Mouse (Mus musculus): ENCODE results near the gene Sytl1.

Sytl1 gene

GRCm38 (mm10) chr4:133250609-133251008 is 12.3 kb downstream of the Sytl1 start:
- peak; percentile 39 for DNase-seq (ENCODE audit: extremely low spot score, low read depth, low spot score)

DNA sequence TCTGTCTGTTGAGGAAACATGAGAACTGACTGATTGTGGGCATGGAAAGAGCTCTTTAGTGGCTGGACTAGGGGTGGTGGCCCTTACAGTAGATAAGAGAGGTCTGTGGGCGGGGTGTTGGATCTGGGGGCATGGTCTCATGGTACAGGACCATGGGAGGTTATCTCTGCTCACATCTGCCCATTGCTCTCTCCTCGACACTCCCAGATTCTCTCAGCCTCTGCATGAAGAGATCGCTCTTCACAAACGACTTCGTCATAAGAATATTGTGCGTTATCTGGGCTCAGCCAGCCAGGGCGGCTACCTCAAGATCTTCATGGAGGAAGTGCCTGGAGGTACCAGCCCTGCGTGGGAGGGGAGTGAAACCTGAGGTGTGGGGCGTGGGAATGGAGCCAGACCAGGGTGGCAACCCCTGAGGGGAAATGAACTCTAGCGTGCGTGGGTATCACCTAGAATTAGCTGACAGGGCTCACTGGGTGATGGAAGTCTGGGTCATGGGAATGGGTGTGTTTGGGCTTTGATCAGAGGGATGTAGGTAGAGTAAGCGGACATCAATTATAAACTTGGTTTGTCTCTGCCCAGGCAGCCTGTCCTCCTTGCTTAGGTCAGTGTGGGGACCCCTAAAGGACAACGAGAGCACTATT is 15.0 kb downstream of the Sytl1 start:
- DNase-seq (ENCODE audit: extremely low spot score, low read depth, low spot score) = no peak

DNA sequence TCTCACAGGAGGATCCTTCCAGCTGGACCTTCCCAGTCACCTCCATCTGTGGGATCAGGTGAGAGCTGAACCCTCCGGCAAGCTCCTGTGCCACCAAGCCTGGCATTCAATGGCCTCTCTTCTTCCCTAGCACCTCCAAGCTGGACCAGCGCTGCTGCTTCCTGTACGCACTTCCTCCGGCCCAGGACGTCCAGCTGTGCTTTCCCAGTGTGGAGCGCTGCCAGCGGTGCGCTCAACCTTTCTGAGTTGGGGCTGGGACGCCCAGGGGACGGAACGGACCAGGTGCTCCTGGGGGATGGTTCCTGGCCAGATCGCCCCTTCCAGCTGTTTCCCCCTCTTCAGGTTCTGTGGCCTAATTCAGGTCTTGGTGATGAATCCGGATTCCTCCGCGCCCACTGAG is 15.8 kb downstream of the Sytl1 start:
- DNase-seq (ENCODE audit: extremely low spot score, low read depth, low spot score) = no peak

GRCm38 (mm10) chr4:133244289-133244688 is 18.6 kb downstream of the Sytl1 start:
- DNase-seq (ENCODE audit: extremely low spot score, low read depth, low spot score) = no peak

DNA sequence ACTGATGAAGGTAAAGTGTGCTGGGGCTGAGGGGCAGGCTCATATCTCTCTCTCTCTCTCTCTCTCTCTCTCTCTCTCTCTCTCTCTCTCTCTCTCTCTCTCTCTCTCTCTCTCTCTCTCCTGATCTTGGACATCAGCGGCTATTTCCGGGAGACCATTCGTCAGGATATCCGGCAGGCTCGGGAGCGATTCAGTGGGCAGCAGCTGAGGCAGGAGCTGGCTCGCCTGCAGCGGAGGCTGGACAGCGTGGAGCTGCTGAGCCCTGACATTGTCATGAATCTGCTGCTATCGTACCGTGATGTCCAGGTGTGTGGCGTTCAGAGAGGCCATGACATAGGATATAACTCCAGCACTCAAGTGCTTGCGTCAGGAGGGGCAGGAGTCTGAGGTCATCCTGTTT is 19.4 kb downstream of the Sytl1 start:
- DNase-seq (ENCODE audit: extremely low spot score, low read depth, low spot score) = no peak

DNA sequence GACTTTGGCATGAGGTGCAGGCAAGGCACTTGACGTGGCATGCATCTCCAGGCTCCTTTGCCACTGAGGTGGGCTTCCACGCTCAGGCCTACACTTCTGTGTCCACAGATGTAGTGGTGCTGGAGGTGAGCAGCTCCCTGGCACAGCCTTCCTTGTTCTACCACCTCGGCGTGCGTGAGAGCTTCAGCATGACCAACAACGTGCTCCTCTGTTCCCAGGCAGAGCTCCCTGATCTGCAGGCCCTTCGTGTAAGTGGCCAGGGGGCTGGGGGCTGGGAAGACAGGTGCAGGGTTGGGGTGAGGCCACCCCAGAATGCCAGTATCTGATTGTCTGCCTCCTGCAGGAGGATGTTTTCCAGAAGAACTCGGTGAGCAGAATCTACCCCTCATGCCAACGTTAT is 20.2 kb downstream of the Sytl1 start:
- no peak for DNase-seq (ENCODE audit: extremely low spot score, low read depth, low spot score)

GRCm38 (mm10) chr4:133241910-133242309 is 21.0 kb downstream of the Sytl1 start:
- DNase-seq (ENCODE audit: extremely low spot score, low read depth, low spot score) = no peak

DNA sequence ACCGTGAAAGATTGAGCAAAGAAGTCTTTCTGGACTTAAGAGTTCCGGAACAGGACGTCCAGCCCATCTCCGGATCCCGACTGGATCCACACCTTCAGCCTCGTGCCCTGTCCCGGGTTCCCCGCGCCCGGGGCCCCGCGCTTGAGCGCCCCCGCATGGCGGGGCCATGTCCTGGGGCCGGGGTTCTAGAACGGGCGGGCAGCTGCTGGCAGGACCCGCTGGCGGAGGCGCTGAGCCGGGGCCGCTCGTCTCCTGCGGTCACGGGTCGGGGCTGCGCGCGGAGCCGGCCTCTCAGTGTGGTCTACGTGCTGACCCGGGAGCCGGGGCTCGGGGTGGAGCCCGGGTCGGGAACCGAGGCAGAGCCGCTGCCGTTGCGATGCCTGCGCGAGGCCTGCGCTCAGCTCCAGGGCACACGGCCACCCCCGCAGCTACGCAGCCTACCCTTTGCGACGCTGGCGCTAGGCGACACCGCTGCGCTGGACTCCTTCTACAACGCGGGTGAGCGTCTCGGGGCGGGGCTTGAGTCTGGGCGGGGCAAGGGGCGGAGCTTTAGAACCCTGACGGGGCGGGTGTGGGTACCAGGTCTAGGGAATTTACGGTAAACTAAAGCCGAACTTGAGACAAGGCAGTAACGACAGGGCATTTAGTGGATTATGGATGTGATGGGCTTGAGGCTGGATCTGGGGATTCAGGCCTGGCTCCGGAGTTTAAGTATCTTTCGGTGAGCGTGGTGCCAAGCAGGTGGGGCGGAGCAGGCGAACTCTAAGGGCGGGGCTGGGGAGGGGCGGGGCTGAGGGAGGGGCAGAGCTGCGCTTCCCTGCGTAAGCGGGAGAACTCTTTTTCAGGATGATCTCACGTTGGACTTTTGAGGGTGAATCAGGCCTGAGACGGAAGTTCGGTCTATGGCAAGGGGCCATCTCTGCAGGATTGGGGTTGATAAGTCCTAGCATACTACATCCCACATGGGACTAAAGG is 21.7 kb downstream of the Sytl1 start:
- peak; percentile 52 for DNase-seq (ENCODE audit: extremely low spot score, low read depth, low spot score)

DNA sequence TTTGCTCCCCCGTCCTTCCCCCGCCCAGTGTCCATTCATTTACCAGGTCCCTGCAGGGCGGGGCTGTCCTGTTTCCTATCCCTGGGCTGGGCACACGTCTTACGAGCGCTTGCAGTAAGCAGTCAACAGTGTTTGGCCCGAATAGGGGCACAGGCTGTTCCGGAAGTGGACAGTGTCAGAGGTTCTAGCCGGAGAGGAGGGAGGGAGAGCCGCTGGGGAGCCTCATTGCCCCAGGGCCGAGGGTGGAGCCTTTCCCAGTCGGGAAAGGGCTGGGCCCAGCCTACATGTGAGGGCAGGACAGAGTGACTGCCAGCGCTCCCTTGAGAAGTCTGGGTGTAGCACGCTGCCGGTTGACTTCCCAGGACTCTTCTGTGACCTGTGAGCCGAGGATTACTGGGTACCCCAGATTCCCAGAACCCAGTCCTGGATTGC is 22.4 kb downstream of the Sytl1 start, which contains the start of gene Map3k6:
Gene Map3k6 (plus strand): TSS at position 329 of the 432 bp plus-strand sequence.
- no peak for DNase-seq (ENCODE audit: extremely low spot score, low read depth, low spot score)

- DNase-seq (ENCODE audit: extremely low spot score, low read depth, low spot score) = no peak
Observed at GRCm38 (mm10) chr4:133237911-133238310, 25.0 kb downstream of the Sytl1 start.

DNA sequence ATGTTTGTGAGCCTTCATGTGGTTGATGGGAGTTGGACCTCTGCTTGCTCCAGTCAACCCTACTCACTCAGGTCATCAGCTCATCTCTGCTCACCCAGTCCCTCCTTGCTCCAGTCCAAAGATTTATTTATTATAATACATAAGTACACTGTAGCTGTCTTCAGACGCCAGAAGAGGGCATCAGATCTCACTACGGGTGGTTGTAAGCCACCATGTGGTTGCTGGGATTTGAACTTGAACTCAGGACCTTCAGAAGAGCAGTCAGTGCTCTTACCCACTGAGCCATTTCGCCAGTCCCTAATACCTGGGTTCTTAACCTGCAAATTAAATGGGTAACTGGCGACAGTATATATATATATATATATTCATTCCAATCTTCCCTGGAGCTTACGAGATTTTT is 27.5 kb downstream of the Sytl1 start:
- DNase-seq (ENCODE audit: extremely low spot score, low read depth, low spot score) = no peak

DNA sequence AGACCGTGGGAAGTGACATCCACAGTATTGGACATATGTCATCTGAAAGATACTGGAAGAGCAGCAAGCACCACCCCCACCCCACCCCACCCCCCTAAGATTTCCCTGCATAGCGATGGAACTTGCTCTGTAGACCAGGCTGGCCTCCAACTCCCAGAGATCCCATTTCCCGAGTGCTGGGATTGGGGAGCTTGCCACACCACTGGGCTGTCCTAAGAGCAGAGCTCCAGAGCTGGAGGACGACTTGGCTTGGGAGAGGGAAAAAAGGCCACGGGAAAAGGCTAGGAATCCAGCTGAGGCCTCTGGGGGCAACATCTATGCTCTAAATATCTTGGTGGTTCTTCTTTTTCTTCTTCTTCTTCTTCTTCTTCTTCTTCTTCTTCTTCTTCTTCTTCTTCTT is 28.1 kb downstream of the Sytl1 start:
- DNase-seq (ENCODE audit: extremely low spot score, low read depth, low spot score) = no peak

DNA sequence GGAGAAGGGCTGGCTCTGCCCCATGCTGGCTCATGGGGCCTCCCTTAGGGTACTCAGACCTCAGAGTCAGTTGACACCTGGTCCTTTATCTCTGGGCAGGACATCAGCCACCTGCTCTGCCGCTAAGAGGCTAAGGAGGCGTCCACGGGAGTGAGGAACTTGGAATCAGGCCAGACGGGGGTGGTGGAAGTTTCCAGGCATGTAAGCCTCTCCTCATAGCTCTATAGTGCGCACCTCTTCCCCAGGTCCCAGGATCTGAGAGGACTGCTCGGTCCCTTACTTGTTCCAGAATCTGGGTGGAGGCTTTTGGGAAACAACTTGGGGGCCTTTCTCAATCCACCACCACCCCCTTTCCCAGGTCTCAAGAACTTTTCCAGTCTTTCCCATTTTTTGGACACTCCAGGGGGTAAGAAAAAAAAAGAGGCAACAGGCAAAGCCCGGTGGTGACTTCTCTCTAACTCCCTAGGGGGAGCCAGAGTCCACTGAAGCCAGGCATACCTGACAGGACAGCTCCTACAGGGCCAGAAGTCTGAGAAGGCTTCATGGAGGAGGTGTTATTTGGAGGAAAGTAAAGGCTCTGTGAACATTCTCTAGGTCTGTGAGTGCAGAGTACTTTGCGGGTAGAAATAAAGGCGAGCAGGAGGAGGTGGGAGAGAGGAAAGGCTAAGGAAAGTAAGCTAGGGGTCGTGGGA is 29.5 kb downstream of the Sytl1 start:
- no peak for DNase-seq (ENCODE audit: extremely low spot score, low read depth, low spot score)

GRCm38 (mm10) chr4:133229582-133229981 is 33.3 kb downstream of the Sytl1 start:
- DNase-seq (ENCODE audit: extremely low spot score, low read depth, low spot score) = no peak

DNA sequence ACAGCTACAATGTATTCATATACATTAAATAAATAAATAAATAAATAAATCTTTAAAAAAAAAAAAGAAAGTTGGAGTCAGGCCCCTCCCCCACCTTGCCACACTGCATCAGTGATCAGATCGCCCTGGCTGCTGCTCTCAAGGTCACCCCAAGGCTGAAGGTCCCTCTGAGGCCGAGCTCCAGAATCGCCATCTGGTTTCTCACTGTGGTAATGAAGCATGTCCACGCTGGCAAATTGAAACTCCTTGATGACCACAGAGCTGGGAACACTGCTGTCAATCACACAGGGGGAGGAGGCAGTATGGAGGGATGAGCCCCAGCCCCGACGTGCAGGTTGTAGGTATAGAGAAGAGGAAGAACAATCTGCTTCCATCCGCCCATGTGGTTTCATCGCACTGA is 35.3 kb downstream of the Sytl1 start:
- no peak for DNase-seq (ENCODE audit: extremely low spot score, low read depth, low spot score)

- no peak for DNase-seq (ENCODE audit: extremely low spot score, low read depth, low spot score)
Observed at GRCm38 (mm10) chr4:133226073-133226472, 36.8 kb downstream of the Sytl1 start.

GRCm38 (mm10) chr4:133223875-133224274 is 39.0 kb downstream of the Sytl1 start:
- no peak for DNase-seq (ENCODE audit: extremely low spot score, low read depth, low spot score)

- DNase-seq (ENCODE audit: extremely low spot score, low read depth, low spot score) = no peak
Observed at GRCm38 (mm10) chr4:133221701-133222100, 41.2 kb downstream of the Sytl1 start.

GRCm38 (mm10) chr4:133220656-133221055 is 42.3 kb downstream of the Sytl1 start:
- DNase-seq (ENCODE audit: extremely low spot score, low read depth, low spot score) = no peak

GRCm38 (mm10) chr4:133218745-133219144 is 44.2 kb downstream of the Sytl1 start:
- no peak for DNase-seq (ENCODE audit: extremely low spot score, low read depth, low spot score)

DNA sequence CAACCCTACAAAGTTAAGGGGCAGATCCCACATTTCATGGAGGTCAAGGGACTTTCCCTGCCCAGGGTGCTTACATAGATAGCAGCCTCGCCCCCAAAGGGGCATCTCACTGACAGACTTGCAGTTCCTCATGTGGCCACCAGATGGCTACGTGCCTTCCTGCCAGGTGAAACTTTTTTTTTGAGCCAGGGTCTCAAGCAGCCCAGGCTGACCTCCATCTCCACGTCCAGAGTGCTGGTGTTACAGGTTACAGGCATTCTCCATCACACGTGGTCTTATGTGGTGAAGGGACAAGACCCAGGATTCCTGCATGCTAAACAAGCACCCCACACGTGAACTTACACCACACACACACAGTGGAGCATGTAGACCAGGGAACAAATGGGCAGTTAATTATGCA is 45.3 kb downstream of the Sytl1 start:
- DNase-seq (ENCODE audit: extremely low spot score, low read depth, low spot score) = no peak

- no peak for DNase-seq (ENCODE audit: extremely low spot score, low read depth, low spot score)
Observed at GRCm38 (mm10) chr4:133213661-133214060, 49.3 kb downstream of the Sytl1 start.

Data from hindlimb bud, embryonic 11.5 days (tissue).